Mouse (Mus musculus) kidney, adult 2 months (tissue): ENCODE data around the gene Arpc1a.

ENCODE experiments used
- CTCF ChIP-seq: fragments of 200-500 bp; conservative IDR thresholded peaks from 2 replicates; pipeline ENCODE4 v1.5.1; 2011; ENCODE audit warnings: low read depth, mild to moderate bottlenecking, control low read depth, low read length, moderate library complexity, mixed read lengths; ENCODE audit not compliant: insufficient read depth, insufficient read length
- POLR2A ChIP-seq: fragments of 200-500 bp; IDR thresholded peaks from one replicate; pipeline ENCODE4 v1.6.1; 2011; ENCODE audit warnings: low read depth, low read length, control low read depth

- TF ChIP-seq CTCF (no peak), POLR2A (no peak)
Observed at GRCm38 (mm10) chr5:145120921-145121320, 37.3 kb downstream of the Arpc1a start.
